Comparison of ENCODE assay signal across 24 mouse cellular contexts in genomic region chr11:75308650-75309049, GRCm38 (mm10). TPM values are rescaled to one million over a fixed set of nuclear protein-coding genes. Genes with fewer than 3 reads are reported as not detected.
DNase-seq lines count a peak whose midpoint lies in the region; ATAC-seq and TF ChIP-seq lines count a peak whose summit lies in the region.
"Had no signal": no experiment of that assay in that cellular context is flagged by ENCODE, and none has a peak within 500 bp of the region (broad histone marks: within the 10 kb centered on the region; RNA-seq: fewer than 3 reads in every experiment).

No protein-coding gene starts in this region.

- H3K27ac ChIP-seq in kidney, postnatal 0 days, result peak overlapping the region; percentile 31; the same call in 1 of the 2 replicates
- H3K27ac ChIP-seq in midbrain, embryonic 14.5 days (replicated peaks; ENCODE audit: low read depth, low read length), result no peak overlapping the region
- no peak overlapping the region for H3K27ac ChIP-seq in midbrain, embryonic 15.5 days
- H3K27ac ChIP-seq in embryonic facial prominence, embryonic 14.5 days (replicated peaks; ENCODE audit: low read depth, low read length), result no peak overlapping the region
- H3K27ac ChIP-seq: forebrain, embryonic 15.5 days; heart, embryonic 15.5 days; hindbrain, embryonic 15.5 days; limb, embryonic 12.5 days had no signal

- peaks cover 42% of the 10 kb centered on the region for H3K36me3 ChIP-seq in kidney, postnatal 0 days (ENCODE audit: insufficient read depth, low read length)
- peaks cover 61% of the 10 kb centered on the region for H3K36me3 ChIP-seq in midbrain, embryonic 14.5 days (ENCODE audit: control insufficient read depth, insufficient read depth, low read length)
- H3K36me3 ChIP-seq in midbrain, embryonic 15.5 days (replicated peaks), result 0 out of 2 replicates have a peak, but pooled peaks cover 5% of the 10 kb centered on the region
- H3K36me3 ChIP-seq in embryonic facial prominence, embryonic 14.5 days (ENCODE audit: control insufficient read depth, insufficient read depth, low read length), result peaks cover 89% of the 10 kb centered on the region

- H3K4me3 ChIP-seq in kidney, postnatal 0 days (replicated peaks; ENCODE audit: low read depth, low read length), result no peak overlapping the region
- H3K4me3 ChIP-seq in midbrain, embryonic 14.5 days (replicated peaks; ENCODE audit: low read depth, low read length), result no peak overlapping the region
- no peak overlapping the region for H3K4me3 ChIP-seq in midbrain, embryonic 15.5 days
- H3K4me3 ChIP-seq in embryonic facial prominence, embryonic 14.5 days (ENCODE audit: low read depth, low read length), result no peak overlapping the region
- H3K4me3 ChIP-seq: forebrain, embryonic 15.5 days; heart, embryonic 15.5 days; hindbrain, embryonic 15.5 days; limb, embryonic 12.5 days had no signal

- no peaks in the 10 kb centered on the region for H3K27me3 ChIP-seq in kidney, postnatal 0 days (ENCODE audit: insufficient read depth, low read length)
- H3K27me3 ChIP-seq in midbrain, embryonic 14.5 days (ENCODE audit: control insufficient read depth, insufficient read depth, low read length), result no peaks in the 10 kb centered on the region
- no peaks in the 10 kb centered on the region for H3K27me3 ChIP-seq in midbrain, embryonic 15.5 days (replicated peaks)
- no peaks in the 10 kb centered on the region for H3K27me3 ChIP-seq in embryonic facial prominence, embryonic 14.5 days (replicated peaks; ENCODE audit: control insufficient read depth, insufficient read depth, low read length)
- H3K27me3 ChIP-seq: forebrain, embryonic 15.5 days; heart, embryonic 15.5 days; hindbrain, embryonic 15.5 days; limb, embryonic 12.5 days had no signal

- no peak for TF ChIP-seq CTCF in kidney, postnatal 0 days (IDR thresholded peaks at IDR 0.05; ENCODE audit: low read depth)

- DNase-seq in frontal cortex, adult 2 months (ENCODE audit: extremely low spot score in 1 of 2, low spot score in 1 of 2), result no peak
- no peak for DNase-seq in kidney, postnatal 0 days (ENCODE audit: low spot score)
- no peak for DNase-seq in kidney, postnatal 10 days
- DNase-seq in midbrain, embryonic 14.5 days, result peak; percentile 40
- peak; percentile 45 for DNase-seq in embryonic facial prominence, embryonic 14.5 days (ENCODE audit: low spot score)
- DNase-seq: adrenal gland, adult 2 months; cerebellum, adult 8-10 months; cerebellum, postnatal 36 days; embryo, embryonic 11 days; gastrocnemius, postnatal 36 days; heart, postnatal 36 days; kidney, postnatal 4 days; lung, adult 18-20 months; lung, postnatal 10 days; right cerebral cortex, postnatal 14 days had no signal

- ATAC-seq in frontal cortex, adult (ENCODE audit: low TSS enrichment), result peak; percentile 81
- no peak for ATAC-seq in kidney, postnatal 0 days (replicated peaks; ENCODE audit: low FRiP score, low read depth)
- no peak for ATAC-seq in midbrain, embryonic 14.5 days (ENCODE audit: low FRiP score, low TSS enrichment)
- no peak for ATAC-seq in midbrain, embryonic 15.5 days (replicated peaks)
- 0 out of 2 replicates have a peak, but pooled peaks have one; percentile 30 for ATAC-seq in embryonic facial prominence, embryonic 14.5 days (ENCODE audit: low read depth)
- no peak for ATAC-seq in cerebellum, adult (ENCODE audit: insufficient number of reproducible peaks, low FRiP score, low TSS enrichment)
- ATAC-seq: forebrain, embryonic 15.5 days; intestine, embryonic 16.5 days had no signal

- WGBS in kidney, postnatal 0 days, result 78% methylated on average over 4 of the region's 4 CpGs
- 71% methylated on average over 4 of the region's 4 CpGs for WGBS in midbrain, embryonic 14.5 days
- 68% methylated on average over 4 of the region's 4 CpGs for WGBS in midbrain, embryonic 15.5 days
- WGBS in embryonic facial prominence, embryonic 14.5 days, result 77% methylated on average over 4 of the region's 4 CpGs

- H3K9ac ChIP-seq in kidney, postnatal 0 days (ENCODE audit: low read depth, low read length), result no peak overlapping the region
- no peak overlapping the region for H3K9ac ChIP-seq in midbrain, embryonic 14.5 days (replicated peaks; ENCODE audit: low read length)
- H3K9ac ChIP-seq in midbrain, embryonic 15.5 days, result no peak overlapping the region
- no peak overlapping the region for H3K9ac ChIP-seq in embryonic facial prominence, embryonic 14.5 days (ENCODE audit: low read depth, low read length)
- H3K9ac ChIP-seq: forebrain, embryonic 15.5 days; heart, embryonic 15.5 days; hindbrain, embryonic 15.5 days; limb, embryonic 12.5 days had no signal

- H3K4me2 ChIP-seq in kidney, postnatal 0 days (ENCODE audit: low read length), result no peak overlapping the region
- no peak overlapping the region for H3K4me2 ChIP-seq in midbrain, embryonic 14.5 days (ENCODE audit: low read length)
- no peak overlapping the region for H3K4me2 ChIP-seq in midbrain, embryonic 15.5 days
- no peak overlapping the region for H3K4me2 ChIP-seq in embryonic facial prominence, embryonic 14.5 days (ENCODE audit: low read depth, low read length)
- H3K4me2 ChIP-seq: forebrain, embryonic 15.5 days; heart, embryonic 15.5 days; hindbrain, embryonic 15.5 days; limb, embryonic 12.5 days; liver, embryonic 11.5 days had no signal

- H3K4me1 ChIP-seq in kidney, postnatal 0 days (replicated peaks; ENCODE audit: insufficient read depth, low read length), result no peaks in the 10 kb centered on the region
- no peaks in the 10 kb centered on the region for H3K4me1 ChIP-seq in midbrain, embryonic 14.5 days (ENCODE audit: control insufficient read depth, insufficient read depth, low read length)
- H3K4me1 ChIP-seq in midbrain, embryonic 15.5 days, result no peaks in the 10 kb centered on the region
- no peaks in the 10 kb centered on the region for H3K4me1 ChIP-seq in embryonic facial prominence, embryonic 14.5 days (ENCODE audit: control insufficient read depth, insufficient read depth, low read length)
- H3K4me1 ChIP-seq: forebrain, embryonic 15.5 days; heart, embryonic 15.5 days; hindbrain, embryonic 15.5 days; limb, embryonic 12.5 days had no signal

- no peaks in the 10 kb centered on the region for H3K9me3 ChIP-seq in kidney, postnatal 0 days (replicated peaks; ENCODE audit: low read length)
- H3K9me3 ChIP-seq in midbrain, embryonic 14.5 days (ENCODE audit: control insufficient read depth, low read length), result no peaks in the 10 kb centered on the region
- H3K9me3 ChIP-seq in midbrain, embryonic 15.5 days, result no peaks in the 10 kb centered on the region
- H3K9me3 ChIP-seq in embryonic facial prominence, embryonic 14.5 days (ENCODE audit: control insufficient read depth, low read length), result no peaks in the 10 kb centered on the region
- H3K9me3 ChIP-seq: forebrain, embryonic 15.5 days; heart, embryonic 15.5 days; hindbrain, embryonic 15.5 days; limb, embryonic 12.5 days had no signal

RNA-seq across cellular contexts. Expression of gene Rpa1, which starts 39.5 kb away (rescaled TPM):
- polyA plus RNA-seq in frontal cortex, adult 2 months (2012; rRNA removed), result 29.4 and 30.7 TPM in 2 replicates
- polyA plus RNA-seq in kidney, postnatal 0 days (2015; fragmentation: Nextera tagmentation; extraction: Ambion mirVana), result 70.7 and 85.2 TPM in 2 replicates
- polyA plus RNA-seq in midbrain, embryonic 14.5 days (2014; fragmentation: Nextera tagmentation; extraction: Ambion mirVana), result 48.3 and 50.0 TPM in 2 replicates
- polyA plus RNA-seq in midbrain, embryonic 15.5 days (2015; fragmentation: Nextera tagmentation; extraction: Ambion mirVana), result 49.1 and 49.6 TPM in 2 replicates
- polyA plus RNA-seq in embryonic facial prominence, embryonic 14.5 days (2014; fragmentation: Nextera tagmentation; extraction: Ambion mirVana), result 85.0 and 85.8 TPM in 2 replicates

RNA-seq across cellular contexts. Expression of gene Smyd4, which starts 39.6 kb away (rescaled TPM):
- 7.1 and 9.9 TPM in 2 replicates for polyA plus RNA-seq in frontal cortex, adult 2 months (2012; rRNA removed)
- 9.0 and 9.8 TPM in 2 replicates for polyA plus RNA-seq in kidney, postnatal 0 days (2015; fragmentation: Nextera tagmentation; extraction: Ambion mirVana)
- 9.5 and 12.0 TPM in 2 replicates for polyA plus RNA-seq in midbrain, embryonic 14.5 days (2014; fragmentation: Nextera tagmentation; extraction: Ambion mirVana)
- polyA plus RNA-seq in midbrain, embryonic 15.5 days (2015; fragmentation: Nextera tagmentation; extraction: Ambion mirVana), result 16.8 and 17.2 TPM in 2 replicates
- 7.8 and 10.2 TPM in 2 replicates for polyA plus RNA-seq in embryonic facial prominence, embryonic 14.5 days (2014; fragmentation: Nextera tagmentation; extraction: Ambion mirVana)

Comparison
In these comparisons a context has a peak if more than half of its experiments do, and no peak if none do; other contexts are left out.
1. ATAC-seq: peak in frontal cortex, adult (single experiment) and embryonic facial prominence, embryonic 14.5 days (single experiment); none in kidney, postnatal 0 days (single experiment), midbrain, embryonic 14.5 days (single experiment), midbrain, embryonic 15.5 days (single experiment) and cerebellum, adult (single experiment).
2. DNase-seq: peak in midbrain, embryonic 14.5 days (single experiment) and embryonic facial prominence, embryonic 14.5 days (single experiment); none in frontal cortex, adult 2 months (0 of 2), kidney, postnatal 0 days (single experiment) and kidney, postnatal 10 days (single experiment).